ENCODE assay signal across 9 mouse cellular contexts in genomic region chr10:111566873-111567381, GRCm38 (mm10).
A peak's percentile ranks its signal among the peaks of the same experiment; 100 is the strongest.
DNase-seq lines count a peak whose midpoint lies in the region; ATAC-seq and TF ChIP-seq lines count a peak whose summit lies in the region.
"Had no signal": no experiment of that assay in that cellular context is flagged by ENCODE, and none has a peak within 500 bp of the region (broad histone marks: within the 10 kb centered on the region; RNA-seq: fewer than 3 reads in every experiment).

No protein-coding gene starts in this region.

- no peak overlapping the region for H3K4me3 ChIP-seq in midbrain, embryonic 12.5 days
- no peak overlapping the region for H3K4me3 ChIP-seq in midbrain, embryonic 11.5 days (ENCODE audit: low read depth, low read length)
- no peak overlapping the region for H3K4me3 ChIP-seq in layer of hippocampus, adult 2 months
- no peak overlapping the region for H3K4me3 ChIP-seq in midbrain, embryonic 14.5 days (replicated peaks; ENCODE audit: low read depth, low read length)
- H3K4me3 ChIP-seq in intestine, embryonic 15.5 days (replicated peaks) = no peak overlapping the region

- H3K27me3 ChIP-seq in midbrain, embryonic 12.5 days = no peaks in the 10 kb centered on the region
- H3K27me3 ChIP-seq in midbrain, embryonic 11.5 days (ENCODE audit: control insufficient read depth, insufficient read depth, low read length) = no peaks in the 10 kb centered on the region
- H3K27me3 ChIP-seq in midbrain, embryonic 14.5 days (ENCODE audit: control insufficient read depth, insufficient read depth, low read length) = no peaks in the 10 kb centered on the region
- H3K27me3 ChIP-seq in intestine, embryonic 15.5 days (replicated peaks) = no peaks in the 10 kb centered on the region

- 77% methylated on average over 12 of the region's 12 CpGs for WGBS in midbrain, embryonic 12.5 days
- WGBS in midbrain, embryonic 11.5 days = 76% methylated on average over 12 of the region's 12 CpGs
- 61% methylated on average over 12 of the region's 12 CpGs for WGBS in midbrain, embryonic 14.5 days
- 78% methylated on average over 12 of the region's 12 CpGs for WGBS in intestine, embryonic 15.5 days

- H3K9ac ChIP-seq in midbrain, embryonic 12.5 days (replicated peaks) = no peak overlapping the region
- H3K9ac ChIP-seq in midbrain, embryonic 11.5 days (ENCODE audit: low read length) = no peak overlapping the region
- no peak overlapping the region for H3K9ac ChIP-seq in midbrain, embryonic 14.5 days (replicated peaks; ENCODE audit: low read length)
- no peak overlapping the region for H3K9ac ChIP-seq in intestine, embryonic 15.5 days

- DNase-seq in midbrain, embryonic 11.5 days (ENCODE audit: low spot score, missing footprints) = no peak
- peak; percentile 87 to 90 for DNase-seq in cerebellum, postnatal 14 days
- peak; percentile 66 for DNase-seq in gastrocnemius, postnatal 25 days
- peak; percentile 70 to 79 for DNase-seq in layer of hippocampus, adult 2 months (ENCODE audit: low spot score in 2 of 2)
- peak; percentile 68 for DNase-seq in midbrain, embryonic 14.5 days
- DNase-seq in embryo, embryonic 10 days (ENCODE audit: low spot score) = no peak

- no peaks in the 10 kb centered on the region for H3K4me1 ChIP-seq in midbrain, embryonic 12.5 days
- no peaks in the 10 kb centered on the region for H3K4me1 ChIP-seq in midbrain, embryonic 11.5 days (ENCODE audit: control insufficient read depth, insufficient read depth, low read length)
- H3K4me1 ChIP-seq in midbrain, embryonic 14.5 days (ENCODE audit: control insufficient read depth, insufficient read depth, low read length) = 0 out of 2 replicates have a peak, but pooled peaks cover 4% of the 10 kb centered on the region
- peaks cover 7% of the 10 kb centered on the region for H3K4me1 ChIP-seq in intestine, embryonic 15.5 days (replicated peaks)

- no peak overlapping the region for H3K4me2 ChIP-seq in midbrain, embryonic 12.5 days (replicated peaks)
- H3K4me2 ChIP-seq in midbrain, embryonic 11.5 days = no peak overlapping the region
- H3K4me2 ChIP-seq in midbrain, embryonic 14.5 days (ENCODE audit: low read length) = no peak overlapping the region
- no peak overlapping the region for H3K4me2 ChIP-seq in intestine, embryonic 15.5 days (replicated peaks)

- no peak; the same call in 1 of the 2 replicates for TF ChIP-seq CTCF in layer of hippocampus, adult 2 months (conservative IDR thresholded peaks at IDR 0.05)

- ATAC-seq in midbrain, embryonic 12.5 days (ENCODE audit: low FRiP score, low read depth) = peak; percentile 67; the same call in 1 of the 2 replicates
- no peak for ATAC-seq in midbrain, embryonic 11.5 days (ENCODE audit: low FRiP score)
- peak; percentile 46 for ATAC-seq in midbrain, embryonic 14.5 days (ENCODE audit: low FRiP score, low TSS enrichment)
- ATAC-seq in intestine, embryonic 15.5 days = no peak

- H3K9me3 ChIP-seq in midbrain, embryonic 12.5 days = no peaks in the 10 kb centered on the region
- H3K9me3 ChIP-seq in midbrain, embryonic 11.5 days (ENCODE audit: control insufficient read depth, low read length) = no peaks in the 10 kb centered on the region
- H3K9me3 ChIP-seq in midbrain, embryonic 14.5 days (ENCODE audit: control insufficient read depth, low read length) = no peaks in the 10 kb centered on the region
- no peaks in the 10 kb centered on the region for H3K9me3 ChIP-seq in intestine, embryonic 15.5 days

- H3K27ac ChIP-seq in midbrain, embryonic 12.5 days (replicated peaks) = no peak overlapping the region
- no peak overlapping the region for H3K27ac ChIP-seq in midbrain, embryonic 11.5 days (ENCODE audit: low read depth, low read length)
- peak overlapping the region; percentile 88 for H3K27ac ChIP-seq in layer of hippocampus, adult 2 months
- no peak overlapping the region; the same call in 1 of the 2 replicates for H3K27ac ChIP-seq in midbrain, embryonic 14.5 days (replicated peaks; ENCODE audit: low read depth, low read length)
- no peak overlapping the region for H3K27ac ChIP-seq in intestine, embryonic 15.5 days
- H3K27ac ChIP-seq: kidney, postnatal 0 days had no signal

- no peaks in the 10 kb centered on the region for H3K36me3 ChIP-seq in midbrain, embryonic 12.5 days
- no peaks in the 10 kb centered on the region for H3K36me3 ChIP-seq in midbrain, embryonic 11.5 days (ENCODE audit: control insufficient read depth, insufficient read depth, low read length)
- H3K36me3 ChIP-seq in midbrain, embryonic 14.5 days (ENCODE audit: control insufficient read depth, insufficient read depth, low read length) = no peaks in the 10 kb centered on the region
- H3K36me3 ChIP-seq in intestine, embryonic 15.5 days = no peaks in the 10 kb centered on the region

Comparison
In these comparisons a context has a peak if more than half of its experiments do, and no peak if none do; other contexts are left out.
1. ATAC-seq: peak in midbrain, embryonic 12.5 days (single experiment) and midbrain, embryonic 14.5 days (single experiment); none in midbrain, embryonic 11.5 days (single experiment) and intestine, embryonic 15.5 days (single experiment).
2. DNase-seq: peak in cerebellum, postnatal 14 days (2 of 2), gastrocnemius, postnatal 25 days (single experiment), layer of hippocampus, adult 2 months (2 of 2) and midbrain, embryonic 14.5 days (single experiment); none in midbrain, embryonic 11.5 days (single experiment) and embryo, embryonic 10 days (single experiment).